Mouse (Mus musculus): ENCODE measurements at regions not wholly inside any gene's neighbourhood (a gene's known extent, or its start where the extent isn't known, plus 50 kb on each side); places are given as distances from the start of the nearest gene placed in this dataset.
A peak's percentile ranks its signal among the peaks of the same experiment; 100 is the strongest.

DNA sequence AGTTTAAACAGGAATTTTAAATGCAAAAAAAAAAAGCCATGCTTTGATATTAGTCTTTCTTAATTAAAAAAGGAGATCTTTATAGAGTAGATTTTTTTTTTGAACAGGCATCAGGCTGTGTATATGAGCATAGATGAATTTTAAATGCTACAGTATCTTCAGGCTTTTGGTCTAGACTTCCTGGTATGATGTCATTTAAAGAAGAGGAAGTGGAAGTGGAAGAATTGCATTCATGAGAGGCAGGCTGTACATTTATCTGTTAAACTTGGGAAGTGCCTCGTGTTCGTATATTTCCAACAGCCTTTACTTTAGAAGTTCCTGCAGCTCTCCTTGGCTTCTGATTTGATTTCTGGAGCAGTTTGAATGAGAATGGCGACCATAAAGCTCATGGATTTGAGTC lies 95.8 kb upstream of the Mgmt start:
- intact Hi-C loops (cut with DNase I) = no loop called here
- DNase-seq = no peak

DNA sequence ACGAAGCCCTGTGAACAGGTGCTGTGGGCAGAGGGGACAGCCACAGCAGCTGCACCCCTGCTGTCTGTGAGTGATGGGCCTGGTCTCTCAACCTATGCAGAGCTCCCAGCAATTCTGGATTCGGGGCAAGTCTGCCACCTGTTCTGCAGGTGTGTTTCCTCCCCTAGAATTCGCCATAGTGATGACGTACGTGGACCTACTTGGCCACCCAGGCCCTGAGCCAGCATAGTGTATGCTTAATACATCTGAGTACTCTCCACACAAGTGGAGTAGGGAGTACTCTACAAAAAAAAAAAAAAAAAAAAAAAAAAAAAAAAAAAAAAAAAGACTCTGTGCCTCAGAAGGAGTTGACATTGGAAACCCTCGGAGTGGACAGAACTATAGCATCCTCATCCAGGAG lies 87.3 kb upstream of the Mgmt start:
- intact Hi-C loops (cut with DNase I) = no loop called here
- no peak for DNase-seq

DNA sequence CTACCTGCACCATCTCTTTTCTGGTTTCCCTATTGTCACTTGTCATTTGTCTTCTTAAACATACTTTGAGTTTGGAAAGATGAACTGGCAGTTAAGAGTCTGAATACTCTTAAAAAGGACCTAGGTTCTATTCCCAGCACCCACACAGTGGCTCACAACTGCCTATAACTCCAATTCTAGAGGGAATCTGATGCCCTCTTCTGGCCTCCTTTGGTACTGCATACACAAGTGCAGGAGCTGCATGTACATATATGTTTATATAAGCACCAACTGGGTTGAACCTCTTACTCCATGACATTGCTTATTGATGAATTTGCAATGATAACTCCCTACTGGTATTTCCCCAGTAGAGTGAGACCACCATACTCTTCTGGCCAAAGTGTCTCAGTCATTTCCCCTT lies 86.4 kb upstream of the Mgmt start:
- DNase-seq = no peak
- intact Hi-C loops (cut with DNase I) = no loop called here

DNA sequence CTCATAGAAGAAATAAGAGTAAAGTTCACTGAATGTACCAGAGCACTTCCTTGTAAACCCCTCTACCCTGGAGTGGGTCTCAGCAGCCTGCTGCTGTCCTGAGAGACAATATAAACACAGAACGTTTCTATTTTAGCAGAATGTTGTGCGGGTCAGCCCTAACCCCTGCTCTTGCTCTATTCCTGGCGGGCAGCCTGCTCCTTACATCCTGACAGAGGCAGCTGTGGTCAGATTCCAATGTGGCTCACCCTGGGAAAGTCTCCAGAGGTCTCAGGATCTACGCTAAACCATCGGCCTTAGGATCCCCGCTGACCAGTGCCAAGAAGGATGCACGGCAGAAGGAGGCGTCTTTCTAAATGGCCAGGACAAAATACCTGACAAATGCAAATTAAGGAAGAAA lies 84.8 kb upstream of the Mgmt start:
- intact Hi-C loops (cut with DNase I) = no loop called here
- peak; percentile 21 to 42 for DNase-seq

DNA sequence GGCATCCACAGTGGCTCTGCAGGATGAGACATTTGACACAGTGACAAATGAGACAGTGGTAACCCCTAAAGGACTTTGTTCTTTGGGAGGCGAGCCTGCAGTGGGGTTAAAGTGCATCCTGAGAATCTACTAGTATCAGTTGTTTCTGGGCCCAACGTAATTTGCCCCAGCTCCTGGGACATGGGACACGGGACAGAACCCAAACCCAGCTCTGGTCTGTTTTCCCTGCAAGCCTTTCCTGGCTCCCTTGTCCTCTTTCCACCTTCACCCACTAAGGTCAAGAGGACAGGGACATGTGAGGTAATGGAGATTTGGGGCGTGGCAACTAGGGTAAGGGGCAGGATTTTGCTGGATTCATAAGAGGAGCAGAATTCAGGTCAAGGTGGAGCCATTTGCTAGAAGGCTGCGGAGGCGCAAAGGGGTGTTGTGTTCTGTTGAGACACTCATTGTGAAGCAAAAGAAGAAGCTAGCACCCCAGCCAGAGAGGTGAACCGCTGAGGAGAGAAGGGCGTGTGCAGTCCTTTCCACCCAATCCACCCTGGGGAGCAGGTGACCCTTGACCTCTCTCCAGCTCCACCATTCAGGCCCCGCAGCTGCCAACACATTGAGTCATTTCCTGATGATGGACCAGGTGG lies 80.6 kb upstream of the Mgmt start:
- intact Hi-C loops (cut with DNase I) = no loop called here
- DNase-seq = no peak

DNA sequence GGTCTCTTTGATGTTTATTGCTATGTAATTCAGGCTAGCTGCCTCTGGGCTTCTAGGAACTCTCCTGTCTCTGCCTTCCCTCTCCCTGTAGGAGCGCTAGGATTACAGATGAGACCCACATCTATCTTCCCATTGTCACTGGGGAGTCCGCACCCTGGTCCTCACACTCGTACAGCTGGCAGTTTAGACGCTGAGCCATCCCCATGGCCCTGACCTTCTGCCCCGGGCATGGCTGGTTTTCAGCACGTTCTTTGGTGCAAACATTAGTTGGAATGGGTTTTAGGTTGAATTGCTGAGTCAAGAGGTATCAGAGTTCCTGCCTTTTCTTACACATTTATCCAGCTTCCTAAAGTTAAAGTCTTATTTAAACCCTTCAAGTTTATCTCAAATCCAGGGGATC lies 79.7 kb upstream of the Mgmt start:
- DNase-seq = no peak
- intact Hi-C loops (cut with DNase I) = no loop called here

DNA sequence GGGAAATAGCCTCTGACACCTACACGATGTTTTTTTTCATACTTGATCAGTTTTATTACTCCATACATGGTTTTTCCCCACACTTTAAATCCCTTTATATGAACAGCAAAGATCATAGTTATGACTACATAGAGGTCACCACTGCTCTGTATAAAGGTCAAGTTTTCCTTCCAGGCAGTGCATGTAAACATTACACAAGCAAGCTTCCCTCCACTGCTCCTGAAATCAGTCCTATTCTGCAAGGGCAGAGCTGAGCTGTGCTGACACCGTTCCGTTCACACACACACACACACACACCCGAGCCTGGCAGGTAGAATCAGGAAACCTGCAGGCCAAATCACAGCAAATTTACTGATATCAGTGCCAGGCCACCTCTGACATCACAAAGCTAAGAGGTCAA lies 74.1 kb upstream of the Mgmt start:
- DNase-seq = no peak
- intact Hi-C loops (cut with DNase I) = no loop called here

DNA sequence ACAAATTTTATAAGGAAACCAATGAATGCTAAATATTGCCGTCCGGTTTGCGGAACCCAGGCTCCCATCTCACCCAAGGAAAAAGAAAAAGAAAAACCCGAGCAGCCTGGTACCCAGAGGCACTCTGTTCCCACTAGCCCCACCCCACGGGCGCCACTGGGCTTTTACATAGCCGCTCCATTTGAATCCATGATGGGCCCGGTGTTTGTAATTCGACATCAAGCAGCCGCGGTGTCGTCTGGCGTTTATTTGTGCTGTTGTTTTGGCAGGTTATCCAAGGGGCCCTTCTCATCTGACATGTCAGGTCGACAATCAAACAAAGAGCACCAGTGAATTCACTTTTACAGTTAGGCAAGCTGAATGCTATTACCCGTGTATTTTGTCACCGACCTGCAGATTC lies 68.8 kb upstream of the Mgmt start:
- DNase-seq = no peak
- intact Hi-C loops (cut with DNase I) = no loop called here

DNA sequence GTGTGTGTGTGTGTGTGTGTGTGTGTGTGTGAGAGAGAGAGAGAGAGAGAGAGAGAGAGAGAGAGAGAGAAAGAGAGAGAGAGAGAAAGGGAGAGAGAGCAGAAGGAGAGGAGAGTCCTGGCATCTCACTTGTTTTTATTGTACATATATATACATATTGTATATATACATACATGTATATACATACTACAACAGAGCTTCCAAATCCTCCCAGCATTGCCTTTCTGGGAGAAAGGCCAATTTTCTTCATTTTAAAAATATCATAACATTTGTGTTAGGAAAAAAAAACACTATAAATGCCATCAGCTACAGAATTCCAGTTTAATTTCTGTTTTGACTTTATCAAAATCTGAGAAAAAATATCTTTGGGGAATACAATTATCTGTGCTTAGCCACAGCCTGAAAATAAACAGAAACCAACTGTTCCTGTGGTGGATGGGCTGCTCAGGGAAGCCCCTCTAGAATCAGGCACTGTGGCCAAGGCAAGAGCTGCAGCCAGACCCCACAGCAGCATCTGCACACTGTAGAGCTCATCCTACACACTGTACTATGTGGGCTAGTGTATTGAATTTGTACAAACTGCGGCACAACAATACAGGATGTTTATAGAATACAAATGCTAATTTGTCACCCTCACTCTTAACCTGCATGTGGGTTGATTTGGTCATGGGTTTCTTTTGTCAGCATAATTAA lies 64.6 kb upstream of the Mgmt start:
- intact Hi-C loops (cut with DNase I) = no loop called here
- DNase-seq = no peak

DNA sequence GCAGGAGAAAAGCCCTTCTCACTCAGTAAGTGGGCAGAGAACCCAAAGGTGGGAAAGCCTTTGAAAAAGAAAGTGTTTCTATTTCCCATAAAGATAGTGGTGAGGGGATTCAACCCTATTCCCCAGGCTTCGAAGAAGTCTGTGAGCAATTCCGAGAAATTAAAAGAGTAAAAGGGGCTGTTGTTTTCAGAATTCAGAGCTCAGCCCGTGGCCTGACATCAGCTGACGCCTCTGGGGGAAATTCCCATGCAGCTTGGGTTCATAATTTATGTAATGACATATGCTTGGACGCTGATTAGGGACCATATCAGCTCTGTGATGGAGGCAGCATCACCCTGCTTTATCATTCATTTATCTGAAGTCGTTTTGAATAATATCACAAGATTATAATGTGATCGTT lies 62.0 kb upstream of the Mgmt start:
- intact Hi-C loops (cut with DNase I) = no loop called here
- DNase-seq = no peak

DNA sequence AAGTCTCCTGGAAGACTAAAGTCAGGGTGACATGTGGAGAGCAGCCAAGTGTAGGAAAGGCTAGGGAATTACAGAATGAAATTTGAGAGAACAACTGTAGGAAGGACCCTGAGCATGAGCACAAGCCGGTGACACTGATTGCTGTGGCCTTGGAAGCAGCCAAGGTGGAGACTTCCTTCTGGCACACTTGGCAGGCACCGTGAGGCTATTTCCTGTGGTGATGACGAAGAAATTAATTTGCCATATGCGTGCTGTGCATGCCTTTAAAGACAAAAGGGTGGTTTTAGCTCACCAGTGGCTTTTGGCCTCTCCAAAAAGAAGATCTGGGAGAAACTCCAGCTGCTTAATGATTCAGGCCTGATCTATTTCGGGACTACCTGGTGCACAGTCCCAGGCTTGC lies 55.4 kb upstream of the Mgmt start:
- DNase-seq = peak; percentile 39 to 56

DNA sequence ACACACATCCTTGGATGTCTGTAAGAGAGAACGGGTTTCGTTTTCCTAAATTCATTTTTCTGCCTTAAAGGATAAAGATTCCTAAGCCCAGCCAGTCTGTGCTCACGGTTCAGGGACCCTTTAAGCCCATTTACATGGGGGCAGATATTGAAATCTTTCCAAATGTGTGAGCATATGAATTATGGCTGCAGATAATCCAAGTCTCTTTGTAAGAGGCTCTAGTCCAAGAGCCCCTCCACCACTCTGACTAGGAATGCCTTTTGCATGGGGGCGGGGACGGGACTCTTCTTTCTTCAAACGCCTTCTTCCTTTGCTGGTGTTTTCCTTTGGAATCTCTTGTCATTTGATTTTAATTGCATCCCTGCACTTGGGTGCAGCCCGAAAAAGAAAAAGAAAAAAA lies 54.2 kb upstream of the Mgmt start:
- DNase-seq = no peak
- intact Hi-C loops (cut with DNase I) = no loop called here

More for the DNA sequence above, 55.4 kb upstream of the Mgmt start:
- intact Hi-C loops (cut with DNase I) = loop anchor here (5.0 kb wide), 1 partner anchor 152 kb away; no protein-coding TSS in a partner anchor

DNA sequence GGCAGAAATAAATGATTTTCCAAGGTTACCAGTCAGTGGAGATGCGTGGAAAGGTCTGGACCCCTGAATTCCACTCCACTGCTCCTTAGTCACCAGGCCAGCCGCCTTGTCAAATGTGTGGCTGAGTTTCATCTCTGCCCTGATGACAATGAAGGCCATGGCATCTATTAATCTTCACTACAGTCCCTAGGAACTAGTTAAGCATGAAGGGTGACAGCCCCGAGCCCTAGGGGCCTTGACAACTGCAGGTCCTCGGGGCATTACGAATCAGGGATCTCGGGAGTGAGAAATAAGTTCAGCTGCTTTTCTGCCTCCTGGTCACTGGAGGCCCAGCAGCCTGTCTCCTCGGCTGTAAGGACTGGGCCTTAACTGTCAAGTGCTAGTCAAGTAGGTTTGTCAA lies 51.7 kb upstream of the Mgmt start:
- no peak for DNase-seq
- intact Hi-C loops (cut with DNase I) = no loop called here

DNA sequence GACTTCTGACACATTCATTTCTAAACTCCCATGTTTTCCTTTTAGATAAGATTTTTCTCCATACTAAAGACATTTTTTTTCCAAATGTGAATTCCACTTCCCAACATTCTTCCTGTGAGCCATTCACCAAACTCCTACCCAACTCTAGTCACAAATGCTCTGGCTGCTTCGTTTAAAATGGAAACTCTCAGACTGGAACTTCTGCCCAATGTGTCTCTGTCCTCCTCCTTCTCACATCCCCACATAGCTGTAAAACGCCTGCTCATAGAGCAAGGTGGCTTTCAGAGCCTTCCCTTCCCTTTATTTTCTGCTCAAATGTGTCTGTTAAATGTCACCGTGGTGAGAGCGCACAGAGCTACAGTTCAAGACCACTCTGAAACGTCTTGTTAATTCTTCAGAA lies 50.1 kb upstream of the Mgmt start:
- DNase-seq = no peak
- intact Hi-C loops (cut with DNase I) = no loop called here

Measured in heart, postnatal 14 days (tissue).